Mouse (Mus musculus) testis, adult 2 months (tissue): Measurements from ENCODE around the gene Frem2.

Experiments
- CTCF ChIP-seq: fragments of 200-500 bp; IDR thresholded peaks from 2 replicates; pipeline ENCODE4 v1.5.1; 2012; ENCODE audit warnings: low read depth, mild to moderate bottlenecking, inconsistent platforms, low read length, moderate library complexity; ENCODE audit not compliant: control insufficient read depth, insufficient read depth, insufficient replicate concordance
- POLR2A ChIP-seq: fragments of 200-500 bp; IDR thresholded peaks from 2 replicates; pipeline ENCODE4 v1.6.1; 2012; ENCODE audit warnings: low read depth, mild to moderate bottlenecking, inconsistent platforms, low read length, moderate library complexity; ENCODE audit not compliant: control insufficient read depth

DNA sequence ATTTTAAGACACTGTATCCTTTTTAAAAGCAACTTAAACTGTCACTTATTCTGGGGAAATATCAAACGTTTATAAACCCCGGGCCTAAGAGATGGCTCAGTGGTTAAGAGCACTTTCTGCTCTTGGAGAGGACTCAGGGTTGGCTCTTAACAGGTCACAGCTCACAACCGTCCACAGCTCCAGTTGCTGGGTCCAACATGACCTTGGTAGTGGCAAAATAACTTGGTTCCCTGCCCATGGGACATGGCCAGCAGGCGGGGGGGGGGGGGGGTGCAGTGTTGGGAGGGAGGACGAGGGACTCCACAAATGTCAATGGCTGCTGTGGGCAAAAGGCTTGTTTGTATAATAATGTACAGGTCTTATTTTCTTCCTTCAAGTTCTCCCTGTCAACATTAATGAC is 189.8 kb downstream of the Frem2 start:
- no peak for TF ChIP-seq CTCF
- no peak for TF ChIP-seq POLR2A
